Mouse (Mus musculus) spleen, postnatal 14 days (tissue): ENCODE data around the gene Wwox.
A peak's percentile ranks its signal among the peaks of the same experiment; 100 is the strongest.

ENCODE experiments used
- DNase-seq, 2 experiments: peaks; one replicate each; pipeline ENCODE4 v3.0.0; 2021 to 2022; ENCODE audit warnings: low spot score in 2 of 2

Gene Wwox

GRCm38 (mm10) chr8:114439334-114440204, at the start of gene Wwox:
Gene Wwox (plus strand): TSS chr8:114439655.
- peak; percentile 99 for DNase-seq

- no peak for DNase-seq
Observed at GRCm38 (mm10) chr8:114390465-114391254, 48.8 kb upstream of the Wwox start.

GRCm38 (mm10) chr8:114398326-114398725, 41.1 kb upstream of the Wwox start:
- no peak for DNase-seq

GRCm38 (mm10) chr8:114399273-114399672, 40.2 kb upstream of the Wwox start:
- DNase-seq, result no peak

- no peak for DNase-seq
Observed at GRCm38 (mm10) chr8:114401679-114402078, 37.8 kb upstream of the Wwox start.

GRCm38 (mm10) chr8:114411421-114411820, 28.0 kb upstream of the Wwox start:
- no peak for DNase-seq

GRCm38 (mm10) chr8:114417786-114418185, 21.7 kb upstream of the Wwox start, which contains the start of gene Clec3a:
Gene Clec3a (plus strand): TSS chr8:114418086.
- no peak for DNase-seq

- DNase-seq, result no peak
Observed at GRCm38 (mm10) chr8:114418486-114418885, 21.0 kb upstream of the Wwox start.

- DNase-seq, result no peak
Observed at GRCm38 (mm10) chr8:114418904-114419303, 20.6 kb upstream of the Wwox start.

GRCm38 (mm10) chr8:114421544-114421943, 17.9 kb upstream of the Wwox start:
- DNase-seq, result no peak

- peak; percentile 14 to 48 for DNase-seq
Observed at GRCm38 (mm10) chr8:114438236-114438635, 1.2 kb upstream of the Wwox start.

GRCm38 (mm10) chr8:114440205-114440589, 742 bp downstream of the Wwox start:
- DNase-seq, result no peak

GRCm38 (mm10) chr8:114441616-114442015, 2.2 kb downstream of the Wwox start:
- peak in 1 of 2 experiments; percentile 24 for DNase-seq

GRCm38 (mm10) chr8:114446884-114447283, 7.4 kb downstream of the Wwox start:
- DNase-seq, result no peak

- DNase-seq, result no peak
Observed at GRCm38 (mm10) chr8:114452278-114452677, 12.8 kb downstream of the Wwox start.

GRCm38 (mm10) chr8:114452781-114453221, 13.3 kb downstream of the Wwox start:
- peak in 1 of 2 experiments; percentile 21 for DNase-seq

- no peak for DNase-seq
Observed at GRCm38 (mm10) chr8:114455302-114455701, 15.8 kb downstream of the Wwox start.

GRCm38 (mm10) chr8:114455953-114456352, 16.5 kb downstream of the Wwox start:
- no peak for DNase-seq

GRCm38 (mm10) chr8:114458113-114458784, 18.8 kb downstream of the Wwox start:
- no peak for DNase-seq

GRCm38 (mm10) chr8:114460600-114460999, 21.1 kb downstream of the Wwox start:
- no peak for DNase-seq

GRCm38 (mm10) chr8:114462591-114462990, 23.1 kb downstream of the Wwox start:
- no peak for DNase-seq

GRCm38 (mm10) chr8:114463305-114463704, 23.9 kb downstream of the Wwox start:
- no peak for DNase-seq
